Mouse (Mus musculus) heart, postnatal 0 days (tissue): ENCODE measurements around the gene Pccb.

ENCODE experiments used
- CTCF ChIP-seq: IDR thresholded peaks from 2 replicates; pipeline ENCODE4 v1.5.1; 2016; ENCODE audit warnings: antibody characterized with exemption, control low read depth, low read depth
- EP300 ChIP-seq: IDR thresholded peaks from 2 replicates; pipeline ENCODE4 v1.6.1; 2016; ENCODE audit warnings: antibody characterized with exemption, low read depth

DNA sequence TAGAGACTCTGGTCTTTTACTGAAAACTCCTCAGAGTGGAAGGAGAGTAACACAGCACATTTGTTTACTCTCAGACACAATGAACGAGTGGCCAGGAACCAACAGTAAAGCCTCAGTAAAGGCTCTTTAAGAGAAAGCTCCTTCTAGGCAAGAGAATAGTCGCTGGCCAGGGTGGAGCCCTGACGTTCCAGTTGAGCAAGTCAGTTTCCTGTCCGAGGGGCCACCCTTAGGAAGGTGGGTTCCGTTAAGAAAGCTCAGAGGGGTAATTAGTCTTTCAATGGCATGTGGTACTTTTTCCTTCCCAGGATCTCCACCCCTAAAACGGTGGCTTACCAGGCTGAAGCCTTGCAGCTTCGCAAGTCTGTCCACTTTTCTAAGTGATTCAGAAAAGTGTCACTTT is 2.7 kb upstream of the Pccb start:
- TF ChIP-seq CTCF (no peak), EP300 (no peak)
